Mouse (Mus musculus): Measurements from ENCODE around the gene Abhd2. TPM values are rescaled to one million over a fixed set of nuclear protein-coding genes. Genes with fewer than 3 reads are reported as not detected.

Abhd2 gene
- polyA plus RNA-seq, 1 experiment from 2014 or later = 20.3 TPM

- no peak for ATAC-seq (ENCODE audit: low read depth)
- Histone ChIP-seq H3K27ac (ENCODE audit: low read depth, low read length) (peak overlapping the region; percentile 62), H3K27me3 (ENCODE audit: control insufficient read depth, insufficient read depth, low read length) (no peaks in the 10 kb centered on the region), H3K9ac (replicated peaks; ENCODE audit: low read depth, low read length) (no peak overlapping the region), H3K4me2 (ENCODE audit: low read depth, low read length) (no peak overlapping the region), H3K4me3 (ENCODE audit: low read depth, low read length) (no peak overlapping the region), H3K36me3 (ENCODE audit: control insufficient read depth, insufficient read depth, low read length) (no peaks in the 10 kb centered on the region), H3K4me1 (ENCODE audit: control insufficient read depth, insufficient read depth, low read length) (no peaks in the 10 kb centered on the region), H3K9me3 (ENCODE audit: control insufficient read depth, low read length) (no peaks in the 10 kb centered on the region)
- 69% methylated on average over 8 of the region's 8 CpGs for WGBS
Observed at GRCm38 (mm10) chr7:79387140-79387539, 114.1 kb downstream of the Abhd2 start.

GRCm38 (mm10) chr7:79387991-79388390, 115.0 kb downstream of the Abhd2 start:
- WGBS = 52% methylated on average over 7 of the region's 7 CpGs
- H3K4me1 ChIP-seq (ENCODE audit: control insufficient read depth, insufficient read depth, low read length) = peaks cover 4% of the 10 kb centered on the region; the same call in 1 of the 2 replicates
- no peak overlapping the region for H3K4me2 ChIP-seq (ENCODE audit: low read depth, low read length)
- no peak overlapping the region for H3K9ac ChIP-seq (replicated peaks; ENCODE audit: low read depth, low read length)
- no peak for ATAC-seq (ENCODE audit: low read depth)
- no peak overlapping the region for H3K4me3 ChIP-seq (ENCODE audit: low read depth, low read length)
- no peaks in the 10 kb centered on the region for H3K36me3 ChIP-seq (ENCODE audit: control insufficient read depth, insufficient read depth, low read length)
- no peaks in the 10 kb centered on the region for H3K9me3 ChIP-seq (ENCODE audit: control insufficient read depth, low read length)
- H3K27me3 ChIP-seq (ENCODE audit: control insufficient read depth, insufficient read depth, low read length) = no peaks in the 10 kb centered on the region
- no peak overlapping the region for H3K27ac ChIP-seq (ENCODE audit: low read depth, low read length)

GRCm38 (mm10) chr7:79388671-79389206, 115.7 kb downstream of the Abhd2 start:
- H3K36me3 ChIP-seq (ENCODE audit: control insufficient read depth, insufficient read depth, low read length) = no peaks in the 10 kb centered on the region
- no peak overlapping the region for H3K27ac ChIP-seq (ENCODE audit: low read depth, low read length)
- 53% methylated on average over 7 of the region's 7 CpGs for WGBS
- H3K9ac ChIP-seq (replicated peaks; ENCODE audit: low read depth, low read length) = no peak overlapping the region
- no peaks in the 10 kb centered on the region for H3K27me3 ChIP-seq (ENCODE audit: control insufficient read depth, insufficient read depth, low read length)
- H3K4me2 ChIP-seq (ENCODE audit: low read depth, low read length) = no peak overlapping the region
- H3K4me1 ChIP-seq (ENCODE audit: control insufficient read depth, insufficient read depth, low read length) = peaks cover 4% of the 10 kb centered on the region; the same call in 1 of the 2 replicates
- H3K9me3 ChIP-seq (ENCODE audit: control insufficient read depth, low read length) = no peaks in the 10 kb centered on the region
- H3K4me3 ChIP-seq (ENCODE audit: low read depth, low read length) = no peak overlapping the region
- peak; percentile 35; the same call in 1 of the 2 replicates for ATAC-seq (ENCODE audit: low read depth)

GRCm38 (mm10) chr7:79390141-79390708, 117.2 kb downstream of the Abhd2 start:
- no peak for ATAC-seq (ENCODE audit: low read depth)
- Histone ChIP-seq H3K4me2 (ENCODE audit: low read depth, low read length) (no peak overlapping the region), H3K27ac (ENCODE audit: low read depth, low read length) (no peak overlapping the region), H3K4me1 (ENCODE audit: control insufficient read depth, insufficient read depth, low read length) (peaks cover 4% of the 10 kb centered on the region; the same call in 1 of the 2 replicates), H3K36me3 (ENCODE audit: control insufficient read depth, insufficient read depth, low read length) (no peaks in the 10 kb centered on the region), H3K4me3 (ENCODE audit: low read depth, low read length) (no peak overlapping the region), H3K27me3 (ENCODE audit: control insufficient read depth, insufficient read depth, low read length) (no peaks in the 10 kb centered on the region), H3K9me3 (ENCODE audit: control insufficient read depth, low read length) (no peaks in the 10 kb centered on the region), H3K9ac (replicated peaks; ENCODE audit: low read depth, low read length) (no peak overlapping the region)
- WGBS = 75% methylated on average over 5 of the region's 5 CpGs

GRCm38 (mm10) chr7:79391471-79391870, 118.5 kb downstream of the Abhd2 start:
- 13% methylated on average over 3 of the region's 3 CpGs for WGBS
- ATAC-seq (ENCODE audit: low read depth) = peak; percentile 20

GRCm38 (mm10) chr7:79391883-79392649, 119.1 kb downstream of the Abhd2 start, which contains the start of gene Fanci:
Gene Fanci, plus strand, starts transcription at chr7:79391929.
- H3K4me1 ChIP-seq (ENCODE audit: control insufficient read depth, insufficient read depth, low read length) = peaks cover 4% of the 10 kb centered on the region; the same call in 1 of the 2 replicates
- H3K4me2 ChIP-seq (ENCODE audit: low read depth, low read length) = peak within 1 kb of the TSS; percentile 89
- H3K4me3 ChIP-seq (ENCODE audit: low read depth, low read length) = peak within 1 kb of the TSS; percentile 43
- peak; percentile 90 for ATAC-seq (ENCODE audit: low read depth)
- no peaks in the 10 kb centered on the region for H3K27me3 ChIP-seq (ENCODE audit: control insufficient read depth, insufficient read depth, low read length)
- H3K9me3 ChIP-seq (ENCODE audit: control insufficient read depth, low read length) = no peaks in the 10 kb centered on the region
- under 1% methylated on average over 44 of the region's 44 CpGs for WGBS
- H3K9ac ChIP-seq (replicated peaks; ENCODE audit: low read depth, low read length) = peak within 1 kb of the TSS; percentile 57
- H3K36me3 ChIP-seq (ENCODE audit: control insufficient read depth, insufficient read depth, low read length) = no peaks in the 10 kb centered on the region
- peak within 1 kb of the TSS; percentile 65; the same call in 1 of the 2 replicates for H3K27ac ChIP-seq (ENCODE audit: low read depth, low read length)

More at GRCm38 (mm10) chr7:79391471-79391870, 118.5 kb downstream of the Abhd2 start:
- Histone ChIP-seq H3K4me1 (ENCODE audit: control insufficient read depth, insufficient read depth, low read length) (peaks cover 4% of the 10 kb centered on the region; the same call in 1 of the 2 replicates), H3K9ac (replicated peaks; ENCODE audit: low read depth, low read length) (peak overlapping the region; percentile 57; the same call in 1 of the 2 replicates), H3K4me3 (ENCODE audit: low read depth, low read length) (peak overlapping the region; percentile 43), H3K9me3 (ENCODE audit: control insufficient read depth, low read length) (no peaks in the 10 kb centered on the region), H3K4me2 (ENCODE audit: low read depth, low read length) (peak overlapping the region; percentile 89), H3K27ac (ENCODE audit: low read depth, low read length) (no peak overlapping the region; the same call in 1 of the 2 replicates), H3K36me3 (ENCODE audit: control insufficient read depth, insufficient read depth, low read length) (no peaks in the 10 kb centered on the region), H3K27me3 (ENCODE audit: control insufficient read depth, insufficient read depth, low read length) (no peaks in the 10 kb centered on the region)

GRCm38 (mm10) chr7:79392860-79393513, 120.0 kb downstream of the Abhd2 start:
- no peaks in the 10 kb centered on the region for H3K9me3 ChIP-seq (ENCODE audit: control insufficient read depth, low read length)
- no peaks in the 10 kb centered on the region for H3K36me3 ChIP-seq (ENCODE audit: control insufficient read depth, insufficient read depth, low read length)
- ATAC-seq (ENCODE audit: low read depth) = no peak
- no peak overlapping the region for H3K27ac ChIP-seq (ENCODE audit: low read depth, low read length)
- H3K4me3 ChIP-seq (ENCODE audit: low read depth, low read length) = peak overlapping the region; percentile 43; the same call in 1 of the 2 replicates
- 65% methylated on average over 9 of the region's 9 CpGs for WGBS
- no peak overlapping the region for H3K9ac ChIP-seq (replicated peaks; ENCODE audit: low read depth, low read length)
- peak overlapping the region; percentile 89; the same call in 1 of the 2 replicates for H3K4me2 ChIP-seq (ENCODE audit: low read depth, low read length)
- H3K27me3 ChIP-seq (ENCODE audit: control insufficient read depth, insufficient read depth, low read length) = no peaks in the 10 kb centered on the region
- peaks cover 4% of the 10 kb centered on the region; the same call in 1 of the 2 replicates for H3K4me1 ChIP-seq (ENCODE audit: control insufficient read depth, insufficient read depth, low read length)

- 96% methylated on average over 7 of the region's 7 CpGs for WGBS
- no peak for ATAC-seq (ENCODE audit: low read depth)
Observed at GRCm38 (mm10) chr7:79393924-79394323, 120.9 kb downstream of the Abhd2 start.

More at GRCm38 (mm10) chr7:79393924-79394323, 120.9 kb downstream of the Abhd2 start:
- Histone ChIP-seq H3K4me1 (ENCODE audit: control insufficient read depth, insufficient read depth, low read length) (peaks cover 4% of the 10 kb centered on the region; the same call in 1 of the 2 replicates), H3K9ac (replicated peaks; ENCODE audit: low read depth, low read length) (no peak overlapping the region), H3K27me3 (ENCODE audit: control insufficient read depth, insufficient read depth, low read length) (no peaks in the 10 kb centered on the region), H3K4me3 (ENCODE audit: low read depth, low read length) (no peak overlapping the region), H3K4me2 (ENCODE audit: low read depth, low read length) (no peak overlapping the region), H3K36me3 (ENCODE audit: control insufficient read depth, insufficient read depth, low read length) (no peaks in the 10 kb centered on the region), H3K27ac (ENCODE audit: low read depth, low read length) (no peak overlapping the region), H3K9me3 (ENCODE audit: control insufficient read depth, low read length) (no peaks in the 10 kb centered on the region)
